Mouse (Mus musculus) liver, embryonic 13.5 days (tissue): Measurements from ENCODE around the gene Fhl3. TPM values are rescaled to one million over a fixed set of nuclear protein-coding genes. Genes with fewer than 3 reads are reported as not detected.
"Not testable (repeated sequence)": the region's sequence is repeated elsewhere in the genome, so short reads cannot be mapped to it uniquely, and the experiment has no call there.

Experiments
- ATAC-seq: fragments of 200-750 bp; cut with Nextera tagmentation; 2 replicates; pipeline ENCODE4 v1.8.0; 2017; ENCODE audit warnings: low read depth, mild to moderate bottlenecking, moderate number of reproducible peaks, moderate library complexity
- DNase-seq: peaks from one replicate; pipeline ENCODE4 v3.0.0; 2022
- H3K27ac ChIP-seq: fragments of 300-500 bp; sonication (generic); 2 replicates; pipeline ENCODE4 v1.5.1; 2015; ENCODE audit warnings: moderate library complexity, mild to moderate bottlenecking, inconsistent platforms
- H3K27me3 ChIP-seq: fragments of 300-500 bp; sonication (generic); 2 replicates; pipeline ENCODE4 v1.6.1; 2015; ENCODE audit warnings: mild to moderate bottlenecking, inconsistent platforms
- H3K36me3 ChIP-seq: fragments of 300-500 bp; sonication (generic); 2 replicates; pipeline ENCODE4 v1.6.1; 2015; ENCODE audit warnings: mild to moderate bottlenecking, inconsistent platforms
- H3K4me1 ChIP-seq: fragments of 300-500 bp; sonication (generic); replicated peaks from 2 replicates; pipeline ENCODE4 v1.6.1; 2015; ENCODE audit warnings: inconsistent platforms
- H3K4me2 ChIP-seq: fragments of 300-500 bp; sonication (generic); 2 replicates; pipeline ENCODE4 v1.6.1; 2015; ENCODE audit warnings: inconsistent platforms, mild to moderate bottlenecking, moderate library complexity
- H3K4me3 ChIP-seq: fragments of 300-500 bp; sonication (generic); replicated peaks from 2 replicates; pipeline ENCODE4 v1.5.1; 2015; ENCODE audit warnings: mild to moderate bottlenecking, inconsistent platforms
- H3K9ac ChIP-seq: fragments of 300-500 bp; sonication (generic); 2 replicates; pipeline ENCODE4 v1.6.1; 2015; ENCODE audit warnings: mild to moderate bottlenecking, inconsistent platforms
- H3K9me3 ChIP-seq: fragments of 300-500 bp; sonication (generic); replicated peaks from 2 replicates; pipeline ENCODE4 v1.6.1; 2016; ENCODE audit warnings: inconsistent platforms
- WGBS: fragments of 180-500 bp; shearing (Covaris S2); methylation state at CpG from one replicate; pipeline ENCODE4 v1.1.7; 2015; ENCODE audit not compliant: insufficient replicate concordance; 5-methylcytosine and 5-hydroxymethylcytosine counted together
- polyA plus RNA-seq: library from polyadenylated mRNA; unstranded; fragments of >200 nt; fragmentation: Nextera tagmentation; extraction: Ambion mirVana; gene quantifications from 2 replicates; pipeline ENCODE4 v1.2.1, GENCODE M21; 2015

The Fhl3 gene
- polyA plus RNA-seq, 1 experiment from 2014 or later = 3.6 TPM

DNA sequence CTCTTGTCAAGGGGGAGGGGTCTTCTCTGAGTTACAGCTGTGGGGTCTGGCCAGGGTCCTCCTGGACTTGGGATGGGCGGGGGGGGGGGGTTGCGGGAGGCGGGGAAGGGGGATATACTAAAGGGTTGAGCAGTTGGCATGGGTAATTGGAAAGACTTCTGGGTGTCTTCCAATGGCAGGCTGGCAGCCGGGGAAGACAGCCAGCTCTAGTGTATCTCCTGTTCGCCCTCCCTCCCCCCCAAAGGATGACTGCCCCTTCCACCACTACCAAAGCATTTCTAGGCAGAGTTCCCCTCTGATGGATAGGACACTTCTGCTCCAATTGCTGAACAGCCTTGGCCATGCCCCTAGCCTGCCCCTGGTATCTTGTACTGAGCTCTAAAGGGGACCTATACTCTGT lies 1.4 kb downstream of the Fhl3 start:
- peak overlapping the region; percentile 80 for H3K9ac ChIP-seq
- H3K4me1 ChIP-seq = peaks cover 62% of the 10 kb centered on the region
- no peaks in the 10 kb centered on the region for H3K9me3 ChIP-seq
- peaks cover 17% of the 10 kb centered on the region; the same call in 1 of the 2 replicates for H3K27me3 ChIP-seq
- peak overlapping the region; percentile 75 for H3K4me3 ChIP-seq
- no peak for DNase-seq
- WGBS = 63% methylated on average over 5 of the region's 5 CpGs
- ATAC-seq = no peak
- peak overlapping the region; percentile 22; the same call in 1 of the 2 replicates for H3K27ac ChIP-seq
- peak overlapping the region; percentile 98 for H3K4me2 ChIP-seq
- H3K36me3 ChIP-seq = peaks cover 5% of the 10 kb centered on the region

- peak overlapping the region; percentile 33; the same call in 1 of the 2 replicates for H3K9ac ChIP-seq
- H3K36me3 ChIP-seq = peaks cover 14% of the 10 kb centered on the region
- ATAC-seq (no peak), DNase-seq (no peak)
- WGBS = 30% methylated on average over 2 of the region's 2 CpGs
- no peaks in the 10 kb centered on the region for H3K9me3 ChIP-seq
- peak overlapping the region; percentile 35; the same call in 1 of the 2 replicates for H3K4me2 ChIP-seq
- no peak overlapping the region for H3K4me3 ChIP-seq
- peaks cover 74% of the 10 kb centered on the region for H3K4me1 ChIP-seq
- H3K27me3 ChIP-seq = peaks cover 17% of the 10 kb centered on the region; the same call in 1 of the 2 replicates
- peak overlapping the region; percentile 76 for H3K27ac ChIP-seq
These were observed 2.9 kb downstream of the Fhl3 start for GRCm38 (mm10) chr4:124703406-124703805.

- Histone ChIP-seq H3K27ac (peak overlapping the region; percentile 76), H3K9ac (0 out of 2 replicates have a peak overlapping the region, but pooled peaks have one; percentile 33), H3K4me2 (peak overlapping the region; percentile 35), H3K36me3 (peaks cover 14% of the 10 kb centered on the region), H3K27me3 (peaks cover 17% of the 10 kb centered on the region; the same call in 1 of the 2 replicates), H3K4me3 (no peak overlapping the region), H3K4me1 (peaks cover 81% of the 10 kb centered on the region), H3K9me3 (no peaks in the 10 kb centered on the region)
- ATAC-seq = no peak
- DNase-seq = no peak
- WGBS = 32% methylated on average over 6 of the region's 6 CpGs
These were observed 3.6 kb downstream of the Fhl3 start for GRCm38 (mm10) chr4:124703881-124704796.

- Histone ChIP-seq H3K36me3 (peaks cover 14% of the 10 kb centered on the region), H3K27me3 (peaks cover 12% of the 10 kb centered on the region; the same call in 1 of the 2 replicates), H3K27ac (peak overlapping the region; percentile 76), H3K9ac (no peak overlapping the region), H3K9me3 (no peaks in the 10 kb centered on the region), H3K4me1 (peaks cover 83% of the 10 kb centered on the region), H3K4me3 (no peak overlapping the region), H3K4me2 (peak overlapping the region; percentile 35)
- DNase-seq (no peak), ATAC-seq (no peak)
- 17% methylated on average over 11 of the region's 11 CpGs for WGBS
These were observed 4.4 kb downstream of the Fhl3 start for GRCm38 (mm10) chr4:124704797-124705474.

GRCm38 (mm10) chr4:124705661-124706269 lies 5.3 kb downstream of the Fhl3 start:
- Histone ChIP-seq H3K9ac (no peak overlapping the region), H3K27me3 (peaks cover 6% of the 10 kb centered on the region; the same call in 1 of the 2 replicates), H3K4me1 (peaks cover 83% of the 10 kb centered on the region), H3K4me3 (no peak overlapping the region), H3K9me3 (no peaks in the 10 kb centered on the region), H3K27ac (peak overlapping the region; percentile 76; the same call in 1 of the 2 replicates), H3K36me3 (peaks cover 14% of the 10 kb centered on the region), H3K4me2 (0 out of 2 replicates have a peak overlapping the region, but pooled peaks have one; percentile 35)
- 67% methylated on average over 23 of the region's 23 CpGs for WGBS
- ATAC-seq (no peak), DNase-seq (no peak)

DNA sequence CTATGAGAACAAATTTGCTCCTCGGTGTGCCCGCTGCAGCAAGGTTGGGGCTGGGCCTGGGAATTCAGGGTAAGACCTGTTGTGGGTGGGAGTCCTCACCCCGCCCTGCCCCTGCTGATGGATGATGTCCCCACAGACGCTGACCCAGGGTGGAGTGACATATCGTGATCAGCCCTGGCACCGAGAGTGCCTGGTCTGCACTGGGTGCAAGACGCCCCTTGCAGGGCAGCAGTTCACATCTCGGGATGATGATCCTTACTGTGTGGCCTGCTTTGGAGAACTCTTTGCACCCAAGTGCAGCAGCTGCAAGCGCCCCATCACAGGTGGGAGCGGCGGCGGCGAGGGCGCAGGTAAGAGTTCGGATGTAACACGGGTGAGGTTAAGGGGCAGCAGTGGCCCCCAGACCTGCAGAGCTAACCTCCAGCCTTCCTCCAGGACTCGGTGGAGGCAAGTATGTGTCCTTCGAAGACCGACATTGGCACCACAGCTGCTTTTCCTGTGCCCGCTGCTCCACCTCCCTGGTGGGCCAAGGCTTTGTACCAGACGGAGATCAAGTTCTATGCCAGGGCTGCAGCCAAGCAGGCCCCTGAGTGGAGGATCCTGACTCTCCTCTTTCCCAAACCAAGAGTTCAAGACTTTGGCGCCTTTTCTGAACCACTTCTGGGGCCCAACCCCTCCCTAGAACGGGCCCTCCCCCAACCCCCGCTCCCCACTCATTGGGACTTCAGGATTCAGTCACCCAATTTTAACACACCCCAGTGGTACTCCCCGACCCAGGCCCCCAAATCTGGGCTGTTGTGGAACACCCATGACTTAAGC lies 7.1 kb downstream of the Fhl3 start:
- ATAC-seq, H3K27me3 ChIP-seq, H3K4me3 ChIP-seq, H3K4me2 ChIP-seq, H3K9ac ChIP-seq, H3K9me3 ChIP-seq, DNase-seq: not testable (repeated sequence)
- WGBS = 78% methylated on average over 25 of the region's 25 CpGs
- Histone ChIP-seq H3K36me3 (peaks cover 14% of the 10 kb centered on the region), H3K27ac (0 out of 2 replicates have a peak overlapping the region, but pooled peaks have one; percentile 90), H3K4me1 (peaks cover 78% of the 10 kb centered on the region)

- not testable (repeated sequence) for ATAC-seq, H3K9me3 ChIP-seq, H3K27me3 ChIP-seq, DNase-seq
- peak overlapping the region; percentile 89 for H3K4me2 ChIP-seq
- H3K4me3 ChIP-seq = peak overlapping the region; percentile 62
- peaks cover 14% of the 10 kb centered on the region for H3K36me3 ChIP-seq
- H3K4me1 ChIP-seq = peaks cover 81% of the 10 kb centered on the region
- 10% methylated on average over 1 of the region's 1 CpGs for WGBS
- peak overlapping the region; percentile 90 for H3K27ac ChIP-seq
- peak overlapping the region; percentile 74 for H3K9ac ChIP-seq
These were observed 7.7 kb downstream of the Fhl3 start for GRCm38 (mm10) chr4:124708200-124708517.

- Histone ChIP-seq H3K9ac (peak overlapping the region; percentile 74), H3K4me3 (peak overlapping the region; percentile 62), H3K9me3 (no peaks in the 10 kb centered on the region), H3K36me3 (peaks cover 14% of the 10 kb centered on the region), H3K4me1 (peaks cover 81% of the 10 kb centered on the region), H3K4me2 (peak overlapping the region; percentile 89), H3K27ac (peak overlapping the region; percentile 90), H3K27me3 (peaks cover 6% of the 10 kb centered on the region; the same call in 1 of the 2 replicates)
- DNase-seq (peak; percentile 81), ATAC-seq (peak; percentile 82)
- WGBS = 2% methylated on average over 41 of the region's 41 CpGs
These were observed 8.3 kb downstream of the Fhl3 start for GRCm38 (mm10) chr4:124708518-124709477.

- Histone ChIP-seq H3K4me2 (peak overlapping the region; percentile 89), H3K4me3 (peak overlapping the region; percentile 62), H3K27ac (peak overlapping the region; percentile 90), H3K36me3 (peaks cover 14% of the 10 kb centered on the region), H3K9me3 (no peaks in the 10 kb centered on the region), H3K4me1 (peaks cover 74% of the 10 kb centered on the region), H3K27me3 (no peaks in the 10 kb centered on the region), H3K9ac (peak overlapping the region; percentile 74)
- 6% methylated on average over 18 of the region's 18 CpGs for WGBS
- DNase-seq (no peak), ATAC-seq (no peak)
These were observed 9.5 kb downstream of the Fhl3 start for GRCm38 (mm10) chr4:124709961-124710446.
